Mouse (Mus musculus) kidney, adult 8-10 months (tissue): Measurements from ENCODE around the gene Hsp90ab1.

ENCODE experiments used
- DNase-seq, 2 experiments: peaks; one replicate each; pipeline ENCODE4 v3.0.0; 2022

Gene Hsp90ab1

DNA sequence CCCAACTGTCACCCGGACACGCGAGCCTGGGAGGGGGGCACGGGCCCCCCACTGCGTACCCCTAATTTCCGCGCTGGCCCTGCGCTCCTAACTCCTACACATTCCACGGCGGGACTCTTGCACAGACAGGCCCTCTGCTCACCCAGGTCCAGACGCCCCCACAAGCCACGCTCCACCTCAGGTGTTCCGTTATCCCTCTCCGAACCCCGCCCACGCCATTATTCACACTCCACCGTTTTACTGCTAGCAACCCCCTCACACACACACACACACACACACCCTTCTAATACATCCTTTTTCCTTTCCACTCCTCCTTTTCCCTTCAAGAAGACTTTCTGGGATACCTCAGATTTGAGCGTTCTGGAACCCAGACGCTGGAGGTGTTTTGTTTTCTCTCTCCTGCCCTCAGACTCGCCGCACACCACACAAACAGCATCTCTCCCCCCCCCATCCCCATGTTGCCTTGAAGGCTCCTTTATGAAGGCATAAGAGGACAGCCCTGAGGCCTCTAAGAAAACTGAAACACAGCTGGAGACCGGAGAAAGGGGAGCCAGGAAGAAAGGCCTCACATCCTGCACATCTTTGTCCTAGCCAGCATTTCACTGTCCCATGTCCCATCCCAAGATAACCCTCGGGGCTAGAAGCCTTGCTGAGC is 22.8 kb upstream of the Hsp90ab1 start:
- DNase-seq: no peak

DNA sequence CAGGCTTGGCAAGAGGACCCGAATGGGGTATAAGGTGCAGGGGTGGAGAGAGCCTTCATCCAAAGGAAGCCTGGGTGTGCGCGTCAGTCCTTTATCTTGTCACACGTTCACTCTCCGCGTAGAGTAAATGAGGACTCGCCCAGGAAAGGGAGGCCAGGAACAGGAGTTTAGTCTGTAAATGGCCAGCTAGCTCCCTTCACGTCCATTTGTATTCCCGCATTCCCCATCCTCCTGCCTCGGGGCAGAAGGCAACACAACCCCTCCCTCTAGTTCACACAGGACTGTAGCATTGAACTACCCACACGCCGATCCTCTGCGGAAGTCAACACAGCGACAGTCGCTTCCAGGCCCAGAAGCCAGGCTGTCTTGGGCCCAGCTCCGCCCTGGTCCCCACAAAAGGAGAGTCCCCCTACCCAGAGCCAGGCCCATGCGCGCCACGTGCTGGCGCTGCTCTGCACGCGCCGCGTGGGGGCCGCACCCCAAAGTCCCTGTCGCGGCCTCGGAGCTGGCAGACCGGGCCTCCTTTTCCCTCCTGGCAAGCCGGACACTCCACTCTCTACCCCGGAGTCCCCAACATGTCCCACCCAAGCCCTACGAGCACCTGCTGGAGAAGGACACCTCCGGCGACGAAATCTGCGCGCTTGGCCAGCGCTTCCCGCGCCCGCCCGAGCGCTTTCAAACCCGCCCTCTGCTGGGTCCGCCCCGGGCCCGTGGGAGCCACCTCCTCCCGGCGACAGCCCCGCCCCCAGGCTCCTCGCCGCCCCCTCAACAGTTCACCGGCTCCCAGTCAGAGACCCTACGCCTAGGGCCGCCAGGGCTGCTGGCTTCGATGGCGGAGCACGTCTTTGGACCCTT is 22.0 kb upstream of the Hsp90ab1 start:
- peak; percentile 66 to 72 for DNase-seq

DNA sequence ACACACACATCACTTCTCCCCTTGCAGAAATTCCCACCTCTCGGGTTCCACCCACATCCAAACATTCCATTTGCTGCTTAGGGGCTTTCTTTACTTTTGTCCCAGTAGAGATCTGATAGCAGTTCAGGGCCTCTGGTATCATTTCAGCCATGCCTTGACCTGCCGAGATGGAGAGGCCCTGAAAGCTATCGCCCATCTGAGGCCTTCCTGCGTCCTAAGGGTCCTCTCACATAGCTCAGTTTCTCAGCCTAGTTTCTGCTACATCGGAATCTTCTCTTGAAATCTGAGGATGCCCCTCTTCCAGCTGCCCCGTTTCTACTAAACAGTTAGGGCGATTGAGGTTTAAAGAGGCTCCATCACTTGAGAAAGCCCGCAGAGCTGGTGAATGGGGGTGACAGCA is 21.1 kb upstream of the Hsp90ab1 start:
- no peak for DNase-seq

DNA sequence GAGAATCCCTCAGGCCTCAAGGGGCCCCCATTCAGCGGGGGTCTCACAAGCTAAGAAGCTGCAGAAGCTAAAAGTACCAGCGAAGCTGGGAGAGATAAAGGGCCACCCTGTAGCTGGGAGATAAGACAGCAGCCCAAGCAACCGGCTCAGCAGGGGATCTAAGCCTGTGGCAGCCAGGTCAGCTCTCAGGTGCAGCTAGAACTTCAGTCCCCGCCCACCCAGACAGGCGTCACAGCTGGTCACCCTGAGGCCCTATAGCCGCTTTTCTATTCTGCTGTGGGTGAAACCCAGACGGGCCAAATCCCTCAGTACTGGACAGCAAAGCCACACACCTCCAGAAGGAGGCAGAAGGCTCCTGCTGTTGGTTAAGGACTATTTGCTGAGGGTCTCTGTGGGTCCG is 20.4 kb upstream of the Hsp90ab1 start:
- DNase-seq: no peak

DNA sequence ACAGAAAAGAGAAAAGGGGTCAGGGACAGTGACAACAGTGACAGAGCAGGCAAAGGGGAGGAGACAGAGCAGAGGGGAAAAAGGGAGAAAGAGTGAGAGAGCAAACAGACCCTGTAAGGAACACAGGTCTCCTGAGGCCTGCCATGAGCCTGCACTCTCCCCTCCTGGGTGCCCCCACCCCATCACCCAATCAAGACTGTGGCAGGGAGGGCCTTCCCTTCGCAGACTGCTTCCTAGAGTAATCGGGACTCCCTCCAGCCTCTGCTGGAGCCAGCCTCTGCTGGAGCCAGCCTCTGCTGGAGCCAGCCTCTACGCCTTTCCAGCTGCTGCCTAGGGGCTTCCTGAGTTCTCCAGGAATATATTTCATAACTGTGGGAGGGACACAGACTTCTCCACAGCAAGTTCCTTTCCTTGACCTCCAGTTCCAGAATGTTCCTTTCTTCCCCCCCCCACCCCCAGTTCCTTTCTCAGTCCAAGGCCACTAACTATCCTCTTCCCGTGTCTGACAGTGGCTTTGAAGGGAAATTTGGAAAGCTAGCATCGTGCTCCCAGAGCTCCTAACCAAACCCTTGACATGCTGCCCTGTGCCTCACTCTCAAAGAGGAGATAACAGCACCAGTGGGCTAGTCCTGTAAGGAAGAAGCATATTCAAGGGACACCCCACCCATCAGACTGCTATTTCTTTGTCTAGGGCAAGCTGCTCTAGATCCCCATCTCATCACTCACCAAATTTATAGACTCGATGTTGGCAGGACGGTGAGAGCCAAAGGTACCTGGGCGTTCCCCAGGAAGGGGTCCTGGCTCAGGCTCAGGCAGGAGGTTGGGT is 19.7 kb upstream of the Hsp90ab1 start:
- peak in 1 of 2 experiments; percentile 57 for DNase-seq

DNA sequence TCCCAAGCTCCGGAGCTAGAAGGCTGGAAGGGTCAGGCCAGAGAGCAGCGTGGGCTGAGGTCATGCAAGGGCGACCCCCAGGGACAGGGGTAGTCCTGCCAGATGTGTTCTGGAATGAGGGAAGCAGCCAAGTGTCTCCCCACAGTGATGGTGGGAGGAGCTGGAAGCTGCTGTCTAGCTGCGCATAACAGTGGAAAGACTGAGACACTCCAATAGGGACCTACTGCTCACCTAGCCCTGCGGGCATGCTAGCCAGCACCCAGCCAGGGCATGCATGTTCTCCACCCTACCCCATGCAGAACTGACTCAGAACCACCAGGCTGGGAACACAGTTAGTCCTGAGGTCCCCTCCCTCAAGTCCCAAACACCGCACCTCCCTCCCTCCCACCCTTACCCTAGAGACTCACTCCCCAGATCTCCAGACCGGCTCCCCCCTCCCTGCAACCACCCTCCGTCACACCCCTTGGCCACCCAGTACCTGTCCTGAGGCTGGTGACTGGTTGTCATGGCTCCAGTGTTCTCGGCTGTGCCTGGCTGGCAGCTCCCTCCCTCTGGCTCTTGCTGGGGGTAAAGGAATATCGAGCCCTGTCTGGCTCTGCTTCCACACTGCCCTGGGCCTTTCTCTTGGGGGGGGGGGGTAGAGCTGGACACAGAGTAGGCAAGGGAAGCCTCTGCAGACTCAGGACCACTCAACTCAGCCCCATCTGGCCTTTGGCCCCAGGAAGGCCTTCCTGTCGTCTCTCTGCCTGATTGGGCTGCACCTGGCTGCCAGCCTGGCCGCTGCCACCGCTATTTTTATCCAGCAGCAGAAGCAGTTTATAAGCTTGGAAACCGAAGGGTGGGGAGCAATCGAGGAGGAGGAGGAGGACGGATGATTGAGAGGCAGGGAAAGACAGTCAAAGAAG is 18.9 kb upstream of the Hsp90ab1 start:
- no peak for DNase-seq

DNA sequence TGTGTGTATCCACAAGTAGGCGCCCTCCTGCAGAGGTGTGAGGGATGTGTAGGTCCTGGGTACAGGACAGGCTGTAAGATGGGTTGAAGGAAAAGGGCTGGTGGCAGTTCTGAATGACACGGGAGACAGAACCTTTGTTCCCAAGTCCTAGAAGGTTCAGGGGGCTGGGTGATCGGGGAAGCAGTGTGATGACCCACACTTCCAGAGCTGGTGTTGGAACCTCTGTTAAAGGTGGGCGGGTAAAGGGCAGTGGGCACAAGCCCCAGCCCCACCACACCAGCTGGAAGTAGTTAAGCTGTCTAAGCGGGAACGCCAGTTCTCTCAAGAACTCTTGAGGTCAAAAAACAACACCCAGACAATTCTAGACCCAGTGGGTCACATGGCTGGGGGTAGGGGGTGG is 17.3 kb upstream of the Hsp90ab1 start:
- DNase-seq: no peak

DNA sequence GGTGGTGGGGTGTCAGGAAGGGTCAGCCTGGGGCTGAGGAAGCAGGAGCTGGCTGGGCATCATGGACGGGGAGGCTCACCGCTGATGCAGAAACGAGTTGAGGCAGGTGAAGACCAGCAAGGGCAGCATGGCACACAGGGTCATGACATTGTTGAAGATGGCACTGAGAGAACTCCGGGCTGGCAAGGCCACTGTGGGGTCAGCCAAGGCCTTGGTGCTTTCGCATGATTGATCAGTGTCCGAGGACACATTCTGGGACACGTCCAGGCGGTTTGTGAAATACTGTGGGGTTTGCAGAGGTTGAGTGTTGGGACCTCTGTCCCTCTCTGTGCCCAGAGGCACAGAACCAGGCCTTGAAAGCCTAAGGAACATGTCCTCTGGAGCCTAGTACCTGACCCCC is 16.8 kb upstream of the Hsp90ab1 start:
- DNase-seq: no peak

DNA sequence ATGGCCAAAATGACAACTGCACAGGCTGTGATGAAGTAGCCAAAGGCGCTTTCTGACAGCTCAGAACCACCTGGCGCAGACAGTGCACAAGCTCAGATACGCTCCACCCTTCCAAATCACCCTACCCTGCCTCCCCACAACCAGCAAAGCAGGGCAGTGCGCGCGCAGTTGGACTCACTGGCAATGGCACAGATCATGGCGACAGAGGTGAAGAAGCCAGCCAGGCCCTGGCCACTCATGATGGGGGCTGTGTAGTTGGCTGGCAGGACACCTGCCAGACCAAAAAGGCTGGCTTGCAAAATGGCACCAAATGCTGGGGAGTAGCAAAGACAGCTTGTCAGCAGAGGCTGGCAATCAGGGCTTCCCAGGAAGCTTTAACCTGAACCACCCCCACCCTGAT is 16.2 kb upstream of the Hsp90ab1 start:
- DNase-seq: no peak

DNA sequence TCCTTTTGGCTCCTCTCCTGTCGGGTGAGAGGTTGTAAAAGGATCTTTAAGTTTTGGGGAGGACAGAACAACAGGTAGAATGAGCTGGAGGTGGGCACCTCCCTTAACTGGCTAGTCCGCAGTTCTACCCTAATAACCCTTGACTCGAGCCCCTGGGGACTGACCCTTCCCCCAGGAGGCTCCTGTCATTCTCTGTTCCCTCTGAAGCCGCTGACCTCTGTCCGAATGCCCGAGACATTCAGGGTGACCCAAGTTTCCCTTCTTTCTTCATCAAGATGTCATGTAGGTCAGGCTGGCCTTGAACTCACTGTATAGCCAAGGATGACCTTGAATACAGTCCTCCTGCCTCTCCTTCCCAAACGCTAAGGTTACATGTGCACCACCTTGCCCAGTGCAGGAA is 15.3 kb upstream of the Hsp90ab1 start:
- no peak for DNase-seq

DNA sequence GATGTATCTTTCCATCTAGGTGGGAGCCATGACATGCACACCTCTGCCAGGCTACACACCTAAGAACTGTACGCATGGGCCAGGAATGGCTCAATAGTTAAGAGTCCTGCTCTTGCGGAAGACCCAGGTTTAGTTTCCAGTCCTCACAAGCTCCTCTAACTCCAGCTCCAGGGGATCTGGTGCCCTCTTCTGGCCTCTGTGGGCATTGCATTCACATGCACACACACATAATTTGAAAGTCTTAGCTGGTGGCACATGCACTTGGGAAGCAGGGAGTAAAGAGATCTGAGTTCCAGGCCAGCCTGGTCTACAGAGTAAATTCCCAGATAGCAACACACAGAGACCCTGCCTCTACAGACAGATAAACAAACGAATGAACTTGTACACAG is 13.4 kb upstream of the Hsp90ab1 start:
- DNase-seq: no peak

DNA sequence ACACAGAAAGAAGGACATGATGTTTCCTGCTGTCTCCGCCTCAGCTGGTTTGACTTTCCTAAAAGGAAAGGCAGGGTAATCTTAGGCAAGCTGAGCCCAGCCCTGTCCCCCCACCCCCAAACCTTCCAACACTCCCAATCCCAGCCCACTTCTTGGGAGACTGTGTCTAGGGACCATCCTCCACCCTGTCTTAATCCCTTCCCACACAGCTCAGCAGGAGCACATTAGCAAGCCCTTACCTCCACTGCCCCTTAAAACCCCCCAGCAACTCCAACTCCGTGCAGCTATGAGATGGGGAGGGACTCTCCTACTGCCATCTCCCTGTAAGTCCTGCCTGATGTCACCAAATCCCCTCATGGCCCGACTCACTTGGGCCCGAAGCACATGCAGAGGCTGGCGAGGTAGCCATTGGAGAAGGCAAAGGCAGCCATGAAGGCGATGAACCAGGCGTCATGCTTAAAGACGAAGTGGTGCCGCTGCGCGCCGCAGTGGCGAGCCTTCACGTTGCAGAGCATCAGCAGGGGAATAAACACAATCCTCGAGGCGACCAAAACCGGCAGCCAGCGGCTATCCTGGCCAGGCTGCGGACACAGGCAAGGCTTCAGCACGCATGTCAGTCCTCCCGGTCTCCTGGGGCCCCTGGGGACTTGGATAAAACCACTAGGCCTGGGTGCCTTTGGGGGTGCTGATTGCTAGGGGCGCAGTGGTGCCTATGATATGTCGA is 12.8 kb upstream of the Hsp90ab1 start:
- DNase-seq: no peak

DNA sequence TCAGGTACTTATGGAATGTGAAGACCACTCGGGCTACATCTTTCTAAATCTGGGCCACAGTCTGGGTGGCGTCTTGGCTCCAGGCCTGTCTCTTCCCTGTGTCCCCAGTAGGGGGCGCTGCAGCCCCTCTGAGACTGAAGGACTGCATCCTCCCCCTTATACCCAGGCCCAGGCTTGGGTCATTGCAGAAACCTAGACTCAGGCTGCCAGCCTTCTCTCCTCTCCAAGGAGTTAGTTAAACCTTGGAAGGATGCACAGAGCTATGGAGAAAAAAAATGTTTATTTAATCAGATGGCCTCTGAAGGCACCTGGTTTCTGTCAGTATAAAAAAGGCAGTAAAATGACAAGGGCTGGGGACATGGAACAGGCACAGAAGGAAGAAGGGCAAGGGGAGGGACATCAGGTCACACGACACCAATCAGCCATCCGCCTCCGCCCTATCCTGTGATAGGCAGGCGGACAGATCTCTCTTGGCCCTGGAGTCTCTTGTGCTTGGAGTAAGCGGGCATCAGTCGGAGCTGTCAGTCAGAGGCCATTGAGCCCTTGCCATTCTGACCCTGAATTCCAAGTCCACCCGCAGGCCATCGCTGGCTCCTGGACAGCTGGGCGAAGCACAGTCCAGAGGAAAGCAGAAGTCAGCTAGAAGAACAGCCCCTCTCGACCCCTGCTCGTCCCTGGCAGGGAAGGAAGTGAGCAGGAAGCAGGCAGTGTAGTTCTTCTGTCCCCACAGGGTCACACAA is 12.0 kb upstream of the Hsp90ab1 start:
- peak; percentile 63 to 74 for DNase-seq

DNA sequence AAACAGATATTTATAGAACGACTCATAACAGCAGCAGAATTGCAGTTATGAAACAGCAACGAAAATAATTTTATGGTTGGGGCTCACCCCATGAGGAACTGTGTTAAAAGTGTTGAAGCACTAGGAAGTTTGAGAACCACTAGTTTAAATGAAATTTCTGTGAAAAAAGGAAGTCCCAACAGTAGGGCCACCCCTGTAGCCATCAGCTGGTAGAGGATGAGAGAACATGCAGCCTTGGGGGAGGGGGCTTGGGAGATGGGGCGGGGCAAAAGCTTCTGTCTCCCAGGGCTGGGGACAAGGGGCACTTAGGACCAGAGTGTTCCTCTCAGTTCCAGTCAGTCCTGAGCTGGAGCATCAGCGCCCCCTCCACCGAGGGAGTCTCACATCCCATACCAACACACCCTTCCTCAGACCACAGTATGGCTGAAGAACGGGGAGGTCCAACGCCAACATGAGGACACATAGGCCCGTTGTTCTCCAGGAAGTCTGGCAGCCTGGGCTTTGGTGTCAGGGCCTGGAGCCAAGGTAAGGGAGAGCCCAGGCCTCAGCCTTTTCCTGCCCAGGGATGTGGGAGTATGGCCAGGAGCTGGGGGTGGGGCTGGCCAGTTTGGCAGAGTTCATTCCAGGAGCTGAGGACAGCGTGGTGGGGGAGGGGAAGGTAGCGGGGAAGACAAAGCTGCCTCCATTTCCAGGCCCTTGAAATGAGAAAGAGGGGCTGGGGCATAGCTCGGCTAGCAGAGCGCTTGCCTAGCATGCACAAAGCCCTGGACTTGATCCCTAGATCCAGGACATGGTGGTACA is 11.2 kb upstream of the Hsp90ab1 start:
- DNase-seq: peak; percentile 84 to 85

DNA sequence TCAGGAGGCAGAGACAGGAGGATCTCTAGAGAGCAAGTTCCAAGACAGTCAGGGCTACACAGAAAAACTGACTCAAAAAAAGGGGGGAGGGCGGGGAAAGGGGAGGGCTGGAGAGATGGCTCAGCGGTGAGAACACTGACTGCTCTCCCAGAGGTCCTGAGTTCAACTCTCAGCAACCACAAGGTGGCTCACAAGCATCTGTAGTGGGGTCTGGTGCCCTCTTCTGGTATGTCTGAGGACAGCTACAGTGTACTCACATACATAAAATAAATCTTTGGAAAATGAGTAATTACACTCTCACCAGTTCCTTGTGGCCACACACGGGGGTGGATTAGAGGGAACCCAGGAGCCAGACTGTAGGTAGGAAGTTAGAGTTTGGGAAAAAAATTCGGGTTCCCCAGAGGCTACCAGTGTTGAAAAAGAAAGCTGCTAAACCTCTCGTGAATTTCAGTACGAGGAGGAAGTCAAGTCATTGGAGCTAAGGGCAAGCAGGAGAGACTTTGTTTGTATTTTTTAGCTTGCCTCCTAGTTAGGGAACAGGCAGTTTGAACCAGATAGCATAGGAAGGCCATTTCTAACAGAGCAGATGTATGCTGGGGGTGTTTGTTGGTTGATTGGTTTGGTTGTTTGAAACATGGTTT is 9.8 kb upstream of the Hsp90ab1 start:
- DNase-seq: no peak

DNA sequence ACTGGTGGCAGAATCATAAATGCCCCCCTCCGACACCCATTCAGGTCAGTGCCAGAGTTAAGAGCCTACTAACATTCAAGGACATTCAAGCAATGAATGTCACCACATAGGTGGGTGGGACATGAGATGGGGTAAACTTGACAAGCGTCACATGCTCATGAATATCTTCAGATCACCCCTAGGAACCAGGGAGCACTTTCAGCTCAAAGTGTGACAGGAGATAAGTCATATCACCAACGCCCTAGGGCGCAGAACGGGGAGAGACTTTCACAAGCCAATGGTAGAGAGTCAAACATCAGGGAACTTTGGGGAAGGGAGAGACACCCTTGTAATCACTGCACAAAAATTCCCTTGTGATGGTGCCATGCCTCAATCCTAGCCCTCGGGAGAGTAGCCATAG is 9.1 kb upstream of the Hsp90ab1 start:
- no peak for DNase-seq

DNA sequence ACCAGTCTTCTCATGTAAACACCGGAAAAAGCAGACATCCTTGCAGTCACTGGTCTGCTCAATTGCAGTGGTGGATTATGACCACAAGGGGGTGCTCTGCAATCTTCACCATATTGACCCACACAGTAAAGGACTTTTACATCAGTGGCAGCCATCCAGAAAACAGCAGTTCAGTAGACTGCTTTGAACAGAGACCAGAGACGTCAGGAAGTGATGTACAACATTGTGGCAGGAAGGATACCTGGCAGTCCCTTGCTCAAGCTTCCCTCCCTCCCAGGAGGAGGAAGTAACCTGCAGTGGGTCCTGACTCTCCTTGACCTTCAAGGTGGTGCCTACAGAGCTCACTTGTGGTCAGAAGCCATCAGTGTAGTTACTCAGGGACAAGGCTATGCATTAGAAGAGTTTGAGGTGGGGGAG is 8.5 kb upstream of the Hsp90ab1 start:
- peak; percentile 70 to 72 for DNase-seq

DNA sequence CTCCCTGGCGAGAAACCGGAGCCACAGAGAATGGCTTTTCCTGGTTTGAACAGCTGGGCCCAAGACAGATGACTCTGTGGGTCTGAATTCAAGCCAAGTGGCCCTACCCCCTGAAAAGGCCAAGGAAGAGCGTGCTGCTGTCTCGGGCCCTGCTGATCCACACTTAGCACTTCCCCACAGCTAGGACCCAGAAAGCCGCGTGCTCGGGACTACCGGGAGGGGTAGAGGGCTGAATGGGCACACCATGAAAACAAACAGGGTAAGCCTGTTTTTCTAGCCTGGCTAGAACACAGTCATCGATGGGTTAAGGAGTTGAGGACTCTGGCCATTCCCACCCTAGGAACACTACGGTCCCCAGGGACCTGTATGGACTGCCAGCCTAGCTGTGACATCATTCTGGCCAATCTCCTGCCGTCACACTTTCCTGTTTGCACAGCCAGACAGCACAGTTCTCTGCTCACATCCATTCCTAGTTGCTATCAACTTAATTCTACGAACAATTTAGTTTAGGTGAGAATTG is 7.9 kb upstream of the Hsp90ab1 start:
- DNase-seq: no peak

DNA sequence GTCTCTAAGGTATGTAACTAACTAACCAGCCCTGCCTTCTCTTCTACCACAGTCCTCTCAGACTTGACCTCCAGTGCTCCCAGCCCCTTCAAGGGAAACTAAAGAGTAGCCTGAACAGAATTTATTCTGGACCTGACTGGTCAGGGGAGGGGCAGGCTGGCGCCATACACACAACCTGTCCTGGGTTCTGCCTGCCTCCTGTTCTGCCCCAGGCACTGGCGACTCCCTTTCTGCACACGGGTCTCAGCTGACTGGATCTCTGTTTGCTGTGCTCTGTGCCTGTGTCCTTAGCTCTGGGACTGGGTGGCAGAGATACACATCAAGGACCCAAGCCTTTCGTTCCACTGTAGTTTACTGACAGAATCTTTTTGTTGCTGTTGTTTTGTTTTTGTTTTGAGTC is 6.5 kb upstream of the Hsp90ab1 start:
- peak in 1 of 2 experiments; percentile 77 for DNase-seq
